Mouse (Mus musculus): ENCODE measurements around the gene Ran.
"Not testable (repeated sequence)": the region's sequence is repeated elsewhere in the genome, so short reads cannot be mapped to it uniquely, and the experiment has no call there.

The Ran gene

GRCm38 (mm10) chr5:129019497-129020299 lies at the start of gene Ran:
TSS of gene Ran (plus strand) at chr5:129020069.
- DNase-seq (ENCODE audit: low read depth in 2 of 2, low spot score in 2 of 2) = peak; percentile 91 to 93

GRCm38 (mm10) chr5:128970878-128971277 lies 49.0 kb upstream of the Ran start:
- no peak for DNase-seq (ENCODE audit: low read depth in 2 of 2, low spot score in 2 of 2)

- peak; percentile 63 to 75 for DNase-seq (ENCODE audit: low read depth in 2 of 2, low spot score in 2 of 2)
Measured at GRCm38 (mm10) chr5:128971298-128971697, 48.6 kb upstream of the Ran start.

- no peak for DNase-seq (ENCODE audit: low read depth in 2 of 2, low spot score in 2 of 2)
Measured at GRCm38 (mm10) chr5:128976266-128976665, 43.6 kb upstream of the Ran start.

GRCm38 (mm10) chr5:128977466-128977865 lies 42.4 kb upstream of the Ran start:
- not testable (repeated sequence) for DNase-seq (ENCODE audit: low read depth in 2 of 2, low spot score in 2 of 2)

- DNase-seq (ENCODE audit: low read depth in 2 of 2, low spot score in 2 of 2) = no peak
Measured at GRCm38 (mm10) chr5:128978957-128979356, 40.9 kb upstream of the Ran start.

- DNase-seq (ENCODE audit: low read depth in 2 of 2, low spot score in 2 of 2) = no peak
Measured at GRCm38 (mm10) chr5:128980857-128981256, 39.0 kb upstream of the Ran start.

GRCm38 (mm10) chr5:128981607-128982006 lies 38.3 kb upstream of the Ran start:
- DNase-seq (ENCODE audit: low read depth in 2 of 2, low spot score in 2 of 2) = peak; percentile 67 to 72

- DNase-seq (ENCODE audit: low read depth in 2 of 2, low spot score in 2 of 2) = no peak
Measured at GRCm38 (mm10) chr5:128984536-128984935, 35.3 kb upstream of the Ran start.

GRCm38 (mm10) chr5:128985946-128986345 lies 33.9 kb upstream of the Ran start:
- no peak for DNase-seq (ENCODE audit: low read depth in 2 of 2, low spot score in 2 of 2)

GRCm38 (mm10) chr5:128987141-128987954 lies 32.5 kb upstream of the Ran start:
- DNase-seq (ENCODE audit: low read depth in 2 of 2, low spot score in 2 of 2) = no peak

- no peak for DNase-seq (ENCODE audit: low read depth in 2 of 2, low spot score in 2 of 2)
Measured at GRCm38 (mm10) chr5:129000706-129001468, 19.0 kb upstream of the Ran start.

GRCm38 (mm10) chr5:129002571-129003011 lies 17.3 kb upstream of the Ran start:
- DNase-seq (ENCODE audit: low read depth in 2 of 2, low spot score in 2 of 2) = no peak

- DNase-seq (ENCODE audit: low read depth in 2 of 2, low spot score in 2 of 2) = no peak
Measured at GRCm38 (mm10) chr5:129005416-129005815, 14.5 kb upstream of the Ran start.

- DNase-seq (ENCODE audit: low read depth in 2 of 2, low spot score in 2 of 2) = no peak
Measured at GRCm38 (mm10) chr5:129006031-129006788, 13.7 kb upstream of the Ran start.

GRCm38 (mm10) chr5:129007105-129007957 lies 12.5 kb upstream of the Ran start:
- peak in 1 of 2 experiments; percentile 10 for DNase-seq (ENCODE audit: low read depth in 2 of 2, low spot score in 2 of 2)

GRCm38 (mm10) chr5:129008008-129008407 lies 11.9 kb upstream of the Ran start:
- no peak for DNase-seq (ENCODE audit: low read depth in 2 of 2, low spot score in 2 of 2)

- DNase-seq (ENCODE audit: low read depth in 2 of 2, low spot score in 2 of 2) = peak; percentile 77 to 83
Measured at GRCm38 (mm10) chr5:129008412-129008826, 11.4 kb upstream of the Ran start, which contains the start of gene Stx2. TSS of gene Stx2 (minus strand) at chr5:129008574.

GRCm38 (mm10) chr5:129009577-129009976 lies 10.3 kb upstream of the Ran start:
- no peak for DNase-seq (ENCODE audit: low read depth in 2 of 2, low spot score in 2 of 2)

GRCm38 (mm10) chr5:129010937-129011336 lies 8.9 kb upstream of the Ran start:
- DNase-seq (ENCODE audit: low read depth in 2 of 2, low spot score in 2 of 2) = no peak

Data from CD8-positive naive resting alpha-beta T cell, adult 2 months (primary cell).